Mouse (Mus musculus) thymus, adult 2 months (tissue): ENCODE results near the gene Edn3.

Experiments used
- CTCF ChIP-seq: fragments of 200-500 bp; IDR thresholded peaks from 2 replicates; pipeline ENCODE4 v1.5.1; 2012; ENCODE audit warnings: mild to moderate bottlenecking, control low read depth, low read length, moderate library complexity, borderline replicate concordance; ENCODE audit not compliant: control insufficient read depth, poor library complexity, insufficient read depth; ENCODE audit errors: extremely low read depth
- POLR2A ChIP-seq: fragments of 200-500 bp; IDR thresholded peaks from 2 replicates; pipeline ENCODE4 v1.6.1; 2012; ENCODE audit warnings: mild to moderate bottlenecking, low read length, control low read depth, moderate library complexity; ENCODE audit not compliant: control insufficient read depth, poor library complexity, insufficient read depth; ENCODE audit errors: extremely low read depth

GRCm38 (mm10) chr2:174796998-174797397 lies 36.6 kb downstream of the Edn3 start:
- no peak for TF ChIP-seq CTCF
- no peak for TF ChIP-seq POLR2A
